Mouse (Mus musculus): ENCODE results near the gene Ehbp1l1. TPM values are rescaled to one million over a fixed set of nuclear protein-coding genes. Genes with fewer than 3 reads are reported as not detected.

Ehbp1l1 gene
- total RNA-seq, 2 experiments from 2014 or later, result 22.9 to 27.1 TPM

- intact Hi-C loops (cut with DNase I), result loop anchor here (5.0 to 10.0 kb wide), 2 partner anchors 159 to 336 kb away; partner anchors contain the start of genes Frmd8 and Slc25a45
- DNase-seq (ENCODE audit: low spot score in 2 of 2), result peak in 1 of 2 experiments; percentile 60
Observed at GRCm38 (mm10) chr19:5715793-5716688, 10.1 kb downstream of the Ehbp1l1 start.

GRCm38 (mm10) chr19:5713730-5714129 is 12.4 kb downstream of the Ehbp1l1 start:
- intact Hi-C loops (cut with DNase I), result loop anchor here (10.0 kb wide), 1 partner anchor 161 kb away; the partner anchor contains the start of genes Frmd8 and Slc25a45
- no peak for DNase-seq (ENCODE audit: low spot score in 2 of 2)

GRCm38 (mm10) chr19:5713255-5713654 is 12.9 kb downstream of the Ehbp1l1 start:
- no peak for DNase-seq (ENCODE audit: low spot score in 2 of 2)
- intact Hi-C loops (cut with DNase I), result loop anchor here (10.0 kb wide), 1 partner anchor 162 kb away; the partner anchor contains the start of genes Frmd8 and Slc25a45

- no peak for DNase-seq (ENCODE audit: low spot score in 2 of 2)
- intact Hi-C loops (cut with DNase I), result loop anchor here (1.0 to 10.0 kb wide), 3 partner anchors 15 to 163 kb away; partner anchors contain the start of genes Ehbp1l1, Frmd8 and Slc25a45
Observed at GRCm38 (mm10) chr19:5711907-5712460, 14.1 kb downstream of the Ehbp1l1 start.

GRCm38 (mm10) chr19:5711218-5711617 is 14.9 kb downstream of the Ehbp1l1 start:
- intact Hi-C loops (cut with DNase I), result loop anchor here (1.0 to 10.0 kb wide), 3 partner anchors 16 to 164 kb away; partner anchors contain the start of genes Ehbp1l1, Frmd8 and Slc25a45
- peak; percentile 52 to 60 for DNase-seq (ENCODE audit: low spot score in 2 of 2)

GRCm38 (mm10) chr19:5710581-5710980 is 15.5 kb downstream of the Ehbp1l1 start:
- intact Hi-C loops (cut with DNase I), result loop anchor here (2.0 to 10.0 kb wide), 2 partner anchors 16 to 164 kb away; partner anchors contain the start of genes Ehbp1l1, Frmd8 and Slc25a45
- no peak for DNase-seq (ENCODE audit: low spot score in 2 of 2)

- DNase-seq (ENCODE audit: low spot score in 2 of 2), result no peak
- intact Hi-C loops (cut with DNase I), result loop anchor here (2.0 to 10.0 kb wide), 2 partner anchors 17 to 165 kb away; partner anchors contain the start of genes Ehbp1l1, Frmd8 and Slc25a45
Observed at GRCm38 (mm10) chr19:5710068-5710467, 16.0 kb downstream of the Ehbp1l1 start.

- DNase-seq (ENCODE audit: low spot score in 2 of 2), result no peak
- intact Hi-C loops (cut with DNase I), result no loop called here
Observed at GRCm38 (mm10) chr19:5704801-5705571, 21.1 kb downstream of the Ehbp1l1 start.

- intact Hi-C loops (cut with DNase I), result no loop called here
- no peak for DNase-seq (ENCODE audit: low spot score in 2 of 2)
Observed at GRCm38 (mm10) chr19:5704163-5704800, 21.8 kb downstream of the Ehbp1l1 start, which contains the start of gene Kcnk7. Kcnk7 (plus strand) TSS chr19:5704367.

GRCm38 (mm10) chr19:5695849-5696462 is 30.2 kb downstream of the Ehbp1l1 start:
- intact Hi-C loops (cut with DNase I), result no loop called here

GRCm38 (mm10) chr19:5693801-5694200 is 32.3 kb downstream of the Ehbp1l1 start:
- no peak for DNase-seq (ENCODE audit: low spot score in 2 of 2)
- intact Hi-C loops (cut with DNase I), result no loop called here

More at GRCm38 (mm10) chr19:5695849-5696462, 30.2 kb downstream of the Ehbp1l1 start:
- no peak for DNase-seq (ENCODE audit: low spot score in 2 of 2)

GRCm38 (mm10) chr19:5692913-5693396 is 33.2 kb downstream of the Ehbp1l1 start:
- intact Hi-C loops (cut with DNase I), result no loop called here
- no peak for DNase-seq (ENCODE audit: low spot score in 2 of 2)

GRCm38 (mm10) chr19:5692086-5692912 is 33.8 kb downstream of the Ehbp1l1 start:
- intact Hi-C loops (cut with DNase I), result no loop called here
- DNase-seq (ENCODE audit: low spot score in 2 of 2), result no peak

- intact Hi-C loops (cut with DNase I), result no loop called here
- no peak for DNase-seq (ENCODE audit: low spot score in 2 of 2)
Observed at GRCm38 (mm10) chr19:5691601-5692000, 34.5 kb downstream of the Ehbp1l1 start.

- intact Hi-C loops (cut with DNase I), result no loop called here
- peak; percentile 21 to 24 for DNase-seq (ENCODE audit: low spot score in 2 of 2)
Observed at GRCm38 (mm10) chr19:5690343-5690735, 35.8 kb downstream of the Ehbp1l1 start.

GRCm38 (mm10) chr19:5689565-5690342 is 36.4 kb downstream of the Ehbp1l1 start:
- peak; percentile 75 to 76 for DNase-seq (ENCODE audit: low spot score in 2 of 2)
- intact Hi-C loops (cut with DNase I), result loop anchor here (2.0 kb wide), 2 partner anchors 39 to 79 kb away; partner anchors contain the start of genes Fam89b and Kat5

- DNase-seq (ENCODE audit: low spot score in 2 of 2), result no peak
- intact Hi-C loops (cut with DNase I), result loop anchor here (2.0 kb wide), 2 partner anchors 40 to 78 kb away; partner anchors contain the start of genes Fam89b and Kat5
Observed at GRCm38 (mm10) chr19:5689088-5689428, 37.1 kb downstream of the Ehbp1l1 start.

Data from left cerebral cortex, postnatal 36 days (tissue).